Mouse (Mus musculus) MEL (cell line): ENCODE measurements around the gene Polg. TPM values are rescaled to one million over a fixed set of nuclear protein-coding genes. Genes with fewer than 3 reads are reported as not detected.

Experiments
- DNase-seq: peaks from one replicate; pipeline ENCODE4 v3.0.0; 2011; ENCODE audit warnings: low read depth, low spot score
- H3K27ac ChIP-seq: 2 replicates; pipeline ENCODE4 v1.5.1; 2012; ENCODE audit warnings: low read depth, mild to moderate bottlenecking, control low read depth, low read length, moderate library complexity; ENCODE audit not compliant: control insufficient read depth
- H3K27me3 ChIP-seq, 2 experiments: fragments of 150-350 bp in 1 of 2; sonication (generic) in 1 of 2; 2 replicates each; pipeline ENCODE4 v1.6.1; 2012; ENCODE audit warnings: low read length in 2 of 2, mild to moderate bottlenecking in 2 of 2, improper control_type of control experiment in 1 of 2, moderate library complexity in 1 of 2; ENCODE audit not compliant: insufficient read depth in 2 of 2, control insufficient read depth in 1 of 2
- H3K36me3 ChIP-seq, 2 experiments: 2 replicates each; pipeline ENCODE4 v1.6.1; 2012 to 2014; ENCODE audit warnings: low read length in 2 of 2, improper control_type of control experiment in 1 of 2, inconsistent platforms in 1 of 2, mild to moderate bottlenecking in 1 of 2; ENCODE audit not compliant: insufficient read depth in 2 of 2, control insufficient read depth in 1 of 2
- H3K4me1 ChIP-seq, 2 experiments: fragments of 150-350 bp in 1 of 2; sonication (generic) in 1 of 2; 2 replicates each; pipeline ENCODE4 v1.6.1; 2012; ENCODE audit warnings: low read length in 2 of 2, improper control_type of control experiment in 1 of 2, mild to moderate bottlenecking in 1 of 2; ENCODE audit not compliant: insufficient read depth in 2 of 2, control insufficient read depth in 1 of 2
- H3K4me3 ChIP-seq, 2 experiments: fragments of 150-350 bp in 1 of 2; sonication (generic) in 1 of 2; 2 replicates each; pipeline ENCODE4 v1.5.1; 2012; ENCODE audit warnings: low read depth in 2 of 2, low read length in 2 of 2, mild to moderate bottlenecking in 2 of 2, moderate library complexity in 2 of 2, control low read depth in 1 of 2, improper control_type of control experiment in 1 of 2; ENCODE audit not compliant: control insufficient read depth in 1 of 2, insufficient read depth in 1 of 2
- H3K79me2 ChIP-seq: 2 replicates; pipeline ENCODE4 v1.6.1; 2012; ENCODE audit warnings: mild to moderate bottlenecking, low read length, moderate library complexity; ENCODE audit not compliant: control insufficient read depth, poor library complexity, insufficient read depth
- H3K9ac ChIP-seq: 2 replicates; pipeline ENCODE4 v1.6.1; 2012; ENCODE audit warnings: low read depth, mild to moderate bottlenecking, control low read depth, low read length, moderate library complexity; ENCODE audit not compliant: control insufficient read depth, poor library complexity, severe bottlenecking
- H3K9me3 ChIP-seq: fragments of 150-350 bp; sonication (generic); replicated peaks from 2 replicates; pipeline ENCODE4 v1.6.1; 2012; ENCODE audit warnings: mild to moderate bottlenecking, low read length, improper control_type of control experiment, moderate library complexity; ENCODE audit not compliant: insufficient read depth
- CHD1 ChIP-seq: IDR thresholded peaks from 2 replicates; pipeline ENCODE4 v1.6.1; 2012; ENCODE audit warnings: low read depth, mild to moderate bottlenecking, inconsistent platforms, low read length, improper control_type of control experiment
- EP300 ChIP-seq, 2 experiments: IDR thresholded peaks; 2 replicates each; pipeline ENCODE4 v1.6.1; 2011; ENCODE audit warnings: improper control_type of control experiment in 2 of 2, low read length in 2 of 2, low read depth in 1 of 2, mild to moderate bottlenecking in 1 of 2
- ETS1 ChIP-seq: IDR thresholded peaks from 2 replicates; pipeline ENCODE4 v1.6.1; 2012; ENCODE audit warnings: low read depth, mild to moderate bottlenecking, inconsistent platforms, low read length, improper control_type of control experiment, moderate library complexity
- GABPA ChIP-seq: IDR thresholded peaks from 2 replicates; pipeline ENCODE4 v1.6.1; 2012; ENCODE audit warnings: low read depth, mild to moderate bottlenecking, inconsistent platforms, low read length, improper control_type of control experiment, moderate library complexity
- GATA1 ChIP-seq: IDR thresholded peaks from 2 replicates; pipeline ENCODE4 v1.6.1; 2011; ENCODE audit warnings: low read depth, low read length, improper control_type of control experiment
- HCFC1 ChIP-seq: IDR thresholded peaks from 2 replicates; pipeline ENCODE4 v1.6.1; 2012; ENCODE audit warnings: low read depth, mild to moderate bottlenecking, inconsistent platforms, low read length, improper control_type of control experiment, moderate library complexity
- JUND ChIP-seq: IDR thresholded peaks from 2 replicates; pipeline ENCODE4 v1.6.1; 2011; ENCODE audit warnings: low read depth, mild to moderate bottlenecking, improper control_type of control experiment, low read length
- KAT2A ChIP-seq: conservative IDR thresholded peaks from 2 replicates; pipeline ENCODE4 v1.6.1; 2012; ENCODE audit warnings: low read depth, low read length, improper control_type of control experiment, inconsistent platforms
- MAFK ChIP-seq: IDR thresholded peaks from 2 replicates; pipeline ENCODE4 v1.6.1; 2011; ENCODE audit warnings: low read depth, mild to moderate bottlenecking, low read length, improper control_type of control experiment, borderline replicate concordance
- MAZ ChIP-seq: IDR thresholded peaks from 2 replicates; pipeline ENCODE4 v1.6.1; 2012; ENCODE audit warnings: low read depth, mild to moderate bottlenecking, inconsistent platforms, low read length, improper control_type of control experiment
- MXI1 ChIP-seq: IDR thresholded peaks from 2 replicates; pipeline ENCODE4 v1.6.1; 2011; ENCODE audit warnings: mild to moderate bottlenecking, low read depth, low read length, improper control_type of control experiment
- MYB ChIP-seq: IDR thresholded peaks from 2 replicates; pipeline ENCODE4 v1.6.1; 2011; ENCODE audit warnings: mild to moderate bottlenecking, low read depth, low read length, improper control_type of control experiment
- NRF1 ChIP-seq: IDR thresholded peaks from 2 replicates; pipeline ENCODE4 v1.6.1; 2014; ENCODE audit warnings: low read depth, mild to moderate bottlenecking, inconsistent platforms, low read length, improper control_type of control experiment, moderate library complexity; ENCODE audit not compliant: poor library complexity, insufficient read depth, severe bottlenecking
- POLR2A ChIP-seq, 2 experiments: IDR thresholded peaks; 2 replicates each; pipeline ENCODE4 v1.6.1; 2011 to 2012; ENCODE audit warnings: low read length in 2 of 2, mild to moderate bottlenecking in 2 of 2, control low read depth in 1 of 2, improper control_type of control experiment in 1 of 2, low read depth in 1 of 2, moderate library complexity in 1 of 2; ENCODE audit not compliant: control insufficient read depth in 1 of 2, insufficient read depth in 1 of 2, poor library complexity in 1 of 2
- POLR2AphosphoS2 ChIP-seq: IDR thresholded peaks from 2 replicates; pipeline ENCODE4 v1.6.1; 2011; ENCODE audit warnings: low read length, improper control_type of control experiment
- RCOR1 ChIP-seq: IDR thresholded peaks from 2 replicates; pipeline ENCODE4 v1.6.1; 2012; ENCODE audit warnings: low read depth, mild to moderate bottlenecking, inconsistent platforms, low read length, improper control_type of control experiment
- SIN3A ChIP-seq: IDR thresholded peaks from 2 replicates; pipeline ENCODE4 v1.6.1; 2012; ENCODE audit warnings: low read length, improper control_type of control experiment, inconsistent platforms
- TAL1 ChIP-seq: IDR thresholded peaks from 2 replicates; pipeline ENCODE4 v1.6.1; 2012; ENCODE audit warnings: mild to moderate bottlenecking, inconsistent platforms, low read length, moderate library complexity, mixed read lengths
- TBP ChIP-seq: IDR thresholded peaks from 2 replicates; pipeline ENCODE4 v1.8.0; 2011; ENCODE audit warnings: low read depth, low read length, improper control_type of control experiment
- USF1 ChIP-seq: IDR thresholded peaks from 2 replicates; pipeline ENCODE4 v1.6.1; 2014; ENCODE audit warnings: low read depth, mild to moderate bottlenecking, inconsistent platforms, low read length, improper control_type of control experiment, moderate library complexity
- ZKSCAN1 ChIP-seq: IDR thresholded peaks from 2 replicates; pipeline ENCODE4 v1.6.1; 2012; ENCODE audit warnings: low read depth, mild to moderate bottlenecking, inconsistent platforms, low read length, improper control_type of control experiment, moderate library complexity
- ZNF384 ChIP-seq: IDR thresholded peaks from 2 replicates; pipeline ENCODE4 v1.6.1; 2012; ENCODE audit warnings: low read depth, mild to moderate bottlenecking, inconsistent platforms, low read length, improper control_type of control experiment
- polyA plus RNA-seq, 2 experiments: library from polyadenylated mRNA; stranded (reverse) in 1 of 2; unstranded in 1 of 2; fragments of >175 nt in 1 of 2; fragments of >200 nt in 1 of 2; gene quantifications; 2 replicates each; pipeline versions ENCODE4 v1.2.1 to v1.2.4; 2012; ENCODE audit warnings: low replicate concordance in 2 of 2, low read depth in 1 of 2; ENCODE audit not compliant: insufficient read length in 2 of 2, insufficient read depth in 1 of 2, missing spikeins in 1 of 2
- total RNA-seq: library from RNA; depleted of rRNA; stranded (reverse); fragments of 300-350 nt; gene quantifications from 2 replicates; pipeline ENCODE4 v1.2.3, GENCODE M21; 2012

Gene Polg
- total and polyA plus RNA-seq, 3 experiments = 82.7 to 129 TPM; not detected in 1

- TF ChIP-seq MYB = no peak
- TF ChIP-seq NRF1 = no peak
- no peak for TF ChIP-seq ETS1
- no peak for TF ChIP-seq USF1
- TF ChIP-seq KAT2A = no peak
- TF ChIP-seq POLR2A (IDR thresholded peaks at IDR 0.05; ENCODE audit: control insufficient read depth in 1 of 2, insufficient read depth in 1 of 2, low read depth in 1 of 2, low read length in 2 of 2, poor library complexity in 1 of 2) = no peak
- no peak for TF ChIP-seq MAZ
- TF ChIP-seq MXI1 = no peak
- TF ChIP-seq HCFC1 = no peak
- TF ChIP-seq EP300 (IDR thresholded peaks at IDR 0.05; ENCODE audit: low read depth in 1 of 2, low read length in 2 of 2) = no peak
- no peak for TF ChIP-seq SIN3A
- TF ChIP-seq GATA1 = no peak
- TF ChIP-seq CHD1 = no peak
- no peak overlapping the region for H3K4me3 ChIP-seq
- no peak overlapping the region for H3K9ac ChIP-seq
- no peak for DNase-seq
- no peak overlapping the region for H3K27ac ChIP-seq
- no peaks in the 10 kb centered on the region for H3K9me3 ChIP-seq
- H3K4me1 ChIP-seq = no peaks in the 10 kb centered on the region
- H3K27me3 ChIP-seq = no peaks in the 10 kb centered on the region
- no peaks in the 10 kb centered on the region for H3K79me2 ChIP-seq
- H3K36me3 ChIP-seq = no peaks in the 10 kb centered on the region; a peak in 1 of 4 replicates
Measured at GRCm38 (mm10) chr7:79425804-79426203, 40.4 kb downstream of the Polg start.

GRCm38 (mm10) chr7:79422876-79423275, 43.3 kb downstream of the Polg start:
- Histone ChIP-seq H3K4me3 (no peak overlapping the region), H3K9ac (no peak overlapping the region), H3K36me3 (no peaks in the 10 kb centered on the region; a peak in 1 of 4 replicates), H3K79me2 (no peaks in the 10 kb centered on the region), H3K27ac (no peak overlapping the region), H3K4me1 (no peaks in the 10 kb centered on the region), H3K27me3 (no peaks in the 10 kb centered on the region), H3K9me3 (no peaks in the 10 kb centered on the region)
- DNase-seq = no peak
- TF ChIP-seq ZNF384 (0 out of 2 replicates have a peak, but pooled peaks have one; percentile 15), RCOR1 (no peak), MAFK (no peak), GATA1 (no peak)

GRCm38 (mm10) chr7:79419950-79420349, 46.2 kb downstream of the Polg start:
- no peak overlapping the region for H3K4me3 ChIP-seq
- H3K27ac ChIP-seq = no peak overlapping the region
- H3K9ac ChIP-seq = no peak overlapping the region
- H3K36me3 ChIP-seq = no peaks in the 10 kb centered on the region; a peak in 1 of 4 replicates
- DNase-seq = no peak
- TF ChIP-seq POLR2A (IDR thresholded peaks at IDR 0.05; ENCODE audit: control insufficient read depth in 1 of 2, insufficient read depth in 1 of 2, low read depth in 1 of 2, low read length in 2 of 2, poor library complexity in 1 of 2) = no peak
- no peak for TF ChIP-seq MAZ
- TF ChIP-seq NRF1 = no peak
- no peak for TF ChIP-seq GABPA
- no peak for TF ChIP-seq TAL1
- no peak for TF ChIP-seq TBP
- no peak for TF ChIP-seq ZKSCAN1
- TF ChIP-seq POLR2AphosphoS2 = no peak
- TF ChIP-seq JUND = no peak
- no peak for TF ChIP-seq KAT2A
- H3K4me1 ChIP-seq = no peaks in the 10 kb centered on the region
- H3K9me3 ChIP-seq = no peaks in the 10 kb centered on the region
- H3K27me3 ChIP-seq = no peaks in the 10 kb centered on the region
- no peaks in the 10 kb centered on the region for H3K79me2 ChIP-seq
